Mouse (Mus musculus) forebrain, postnatal 0 days (tissue): Measurements from ENCODE around the gene Ulk4. TPM values are rescaled to one million over a fixed set of nuclear protein-coding genes. Genes with fewer than 3 reads are reported as not detected.
"Not testable (repeated sequence)": the region's sequence is repeated elsewhere in the genome, so short reads cannot be mapped to it uniquely, and the experiment has no call there.

Source experiments
- ATAC-seq: fragments of 200-750 bp; cut with Nextera tagmentation; 2 replicates; pipeline ENCODE4 v1.8.0; 2017; ENCODE audit warnings: mild to moderate bottlenecking, moderate library complexity
- DNase-seq: peaks from one replicate; pipeline ENCODE4 v3.0.0-alpha.2; 2015
- H3K27ac ChIP-seq: fragments of 300-500 bp; sonication (generic); 2 replicates; pipeline ENCODE4 v1.5.1; 2014; ENCODE audit warnings: low read depth, mild to moderate bottlenecking, antibody characterized with exemption, low read length, moderate library complexity, mixed read lengths
- H3K27me3 ChIP-seq: fragments of 300-500 bp; sonication (generic); 2 replicates; pipeline ENCODE4 v1.6.1; 2014; ENCODE audit warnings: mild to moderate bottlenecking, low read length, mixed read lengths; ENCODE audit not compliant: insufficient read depth
- H3K36me3 ChIP-seq: fragments of 300-500 bp; sonication (generic); 2 replicates; pipeline ENCODE4 v1.6.1; 2014; ENCODE audit warnings: mild to moderate bottlenecking, moderate library complexity; ENCODE audit not compliant: insufficient read depth
- H3K4me1 ChIP-seq: fragments of 300-500 bp; sonication (generic); 2 replicates; pipeline ENCODE4 v1.6.1; 2014; ENCODE audit warnings: antibody characterized with exemption; ENCODE audit not compliant: insufficient read depth
- H3K4me2 ChIP-seq: fragments of 300-500 bp; sonication (generic); 2 replicates; pipeline ENCODE4 v1.6.1; 2014; ENCODE audit warnings: low read depth, mild to moderate bottlenecking, moderate library complexity
- H3K4me3 ChIP-seq: fragments of 300-500 bp; sonication (generic); 2 replicates; pipeline ENCODE4 v1.5.1; 2014; ENCODE audit warnings: low read depth, low read length, mixed read lengths
- H3K9ac ChIP-seq: fragments of 300-500 bp; sonication (generic); 2 replicates; pipeline ENCODE4 v1.6.1; 2014; ENCODE audit warnings: mild to moderate bottlenecking
- H3K9me3 ChIP-seq: fragments of 300-500 bp; sonication (generic); 2 replicates; pipeline ENCODE4 v1.6.1; 2016; ENCODE audit warnings: low read length
- CTCF ChIP-seq: sonication (generic); IDR thresholded peaks from 2 replicates; pipeline ENCODE4 v1.5.1; 2016; ENCODE audit warnings: antibody characterized with exemption, control low read depth, low read depth
- WGBS: fragments of 180-500 bp; shearing (Covaris S2); extraction: QIAGEN DNeasy Blood & Tissue Kit; methylation state at CpG from one replicate; pipeline ENCODE4 v1.1.7; 2014; 5-methylcytosine and 5-hydroxymethylcytosine counted together
- polyA plus RNA-seq: library from polyadenylated mRNA; unstranded; fragments of >200 nt; fragmentation: Nextera tagmentation; extraction: Ambion mirVana; gene quantifications from 2 replicates; pipeline ENCODE4 v1.2.1, GENCODE M21; 2015
- total RNA-seq: library from RNA; depleted of rRNA; stranded (reverse); fragments of >200 nt; gene quantifications from 2 replicates; pipeline ENCODE4 v1.2.3, GENCODE M21; 2014

Gene Ulk4
- total and polyA plus RNA-seq, 2 experiments from 2014 or later, result 13.3 to 105 TPM

GRCm38 (mm10) chr9:121241806-121242205, 35.2 kb downstream of the Ulk4 start:
- DNase-seq, result no peak
- no peaks in the 10 kb centered on the region for H3K9me3 ChIP-seq
- WGBS, result 24% methylated on average over 5 of the region's 5 CpGs
- H3K4me1 ChIP-seq, result no peaks in the 10 kb centered on the region
- ATAC-seq, result no peak
- H3K9ac ChIP-seq, result no peak overlapping the region
- no peak for TF ChIP-seq CTCF
- H3K27ac ChIP-seq, result no peak overlapping the region
- no peak overlapping the region for H3K4me2 ChIP-seq
- no peaks in the 10 kb centered on the region for H3K36me3 ChIP-seq
- no peaks in the 10 kb centered on the region for H3K27me3 ChIP-seq
- no peak overlapping the region for H3K4me3 ChIP-seq

DNA sequence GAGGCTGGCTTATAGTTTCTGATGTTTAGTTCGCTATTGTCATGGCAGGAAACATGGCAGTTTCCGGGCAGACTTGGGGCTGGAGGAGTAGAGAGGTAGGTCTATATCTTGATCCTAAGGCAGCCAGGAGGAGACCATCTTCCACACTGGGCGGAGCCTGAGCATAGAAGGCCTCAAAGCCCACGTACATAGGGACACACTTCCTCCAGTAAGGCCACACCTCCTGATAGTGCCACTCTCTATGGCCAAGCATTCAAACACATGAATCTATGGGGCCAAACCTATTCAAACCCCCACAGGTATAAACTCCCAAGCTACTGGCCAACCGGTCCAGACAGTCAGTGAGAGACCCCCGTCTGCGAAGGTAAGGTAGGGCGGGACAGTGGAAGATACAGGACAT, 35.6 kb downstream of the Ulk4 start:
- no peaks in the 10 kb centered on the region for H3K27me3 ChIP-seq
- no peaks in the 10 kb centered on the region for H3K36me3 ChIP-seq
- H3K9me3 ChIP-seq, result no peaks in the 10 kb centered on the region
- no peak overlapping the region for H3K9ac ChIP-seq
- DNase-seq (no peak), ATAC-seq (no peak)
- TF ChIP-seq CTCF, result no peak
- no peak overlapping the region for H3K4me3 ChIP-seq
- H3K27ac ChIP-seq, result no peak overlapping the region
- WGBS, result 79% methylated on average over 8 of the region's 8 CpGs
- H3K4me2 ChIP-seq, result no peak overlapping the region
- no peaks in the 10 kb centered on the region for H3K4me1 ChIP-seq

DNA sequence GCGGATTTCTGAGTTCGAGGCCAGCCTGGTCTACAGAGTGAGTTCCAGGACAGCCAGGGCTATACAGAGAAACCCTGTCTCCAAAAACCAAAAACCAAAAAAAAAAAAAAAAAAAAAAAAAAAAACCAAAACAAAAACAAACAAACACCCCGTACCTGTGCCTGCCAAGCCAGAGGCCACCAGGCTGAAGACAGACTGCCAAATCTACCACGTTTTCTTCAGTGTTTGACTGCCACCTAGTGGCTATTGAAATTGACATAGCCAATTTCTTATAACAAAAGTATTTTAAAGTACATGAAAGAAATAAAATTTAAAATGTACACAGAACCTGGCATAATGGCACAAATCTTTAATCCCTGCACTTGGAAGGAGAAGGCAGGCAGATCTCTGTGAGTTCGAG, 36.8 kb downstream of the Ulk4 start:
- not testable (repeated sequence) for H3K36me3 ChIP-seq, H3K27ac ChIP-seq, H3K9ac ChIP-seq, H3K4me2 ChIP-seq, H3K4me3 ChIP-seq, H3K4me1 ChIP-seq, H3K27me3 ChIP-seq, H3K9me3 ChIP-seq
- peak; percentile 74 for TF ChIP-seq CTCF
- ATAC-seq, result peak; percentile 54; the same call in 1 of the 2 replicates
- WGBS, result 41% methylated on average over 5 of the region's 5 CpGs
- DNase-seq, result peak; percentile 87

- Histone ChIP-seq H3K4me2 (no peak overlapping the region), H3K9me3 (no peaks in the 10 kb centered on the region), H3K9ac (no peak overlapping the region), H3K36me3 (no peaks in the 10 kb centered on the region), H3K4me3 (no peak overlapping the region), H3K4me1 (no peaks in the 10 kb centered on the region), H3K27ac (no peak overlapping the region), H3K27me3 (no peaks in the 10 kb centered on the region)
- no peak for TF ChIP-seq CTCF
- WGBS, result 84% methylated on average over 6 of the region's 6 CpGs
- DNase-seq (no peak), ATAC-seq (no peak)
These were observed 37.4 kb downstream of the Ulk4 start for GRCm38 (mm10) chr9:121239571-121239970.

GRCm38 (mm10) chr9:121218636-121219035, 58.4 kb downstream of the Ulk4 start:
- no peaks in the 10 kb centered on the region for H3K27me3 ChIP-seq
- no peak overlapping the region for H3K27ac ChIP-seq
- H3K9me3 ChIP-seq, result no peaks in the 10 kb centered on the region
- DNase-seq (no peak), ATAC-seq (no peak)
- no peak overlapping the region for H3K4me3 ChIP-seq
- no peaks in the 10 kb centered on the region for H3K36me3 ChIP-seq
- H3K4me1 ChIP-seq, result no peaks in the 10 kb centered on the region
- no peak overlapping the region for H3K9ac ChIP-seq
- 80% methylated on average over 11 of the region's 11 CpGs for WGBS
- no peak overlapping the region for H3K4me2 ChIP-seq
- TF ChIP-seq CTCF, result no peak

DNA sequence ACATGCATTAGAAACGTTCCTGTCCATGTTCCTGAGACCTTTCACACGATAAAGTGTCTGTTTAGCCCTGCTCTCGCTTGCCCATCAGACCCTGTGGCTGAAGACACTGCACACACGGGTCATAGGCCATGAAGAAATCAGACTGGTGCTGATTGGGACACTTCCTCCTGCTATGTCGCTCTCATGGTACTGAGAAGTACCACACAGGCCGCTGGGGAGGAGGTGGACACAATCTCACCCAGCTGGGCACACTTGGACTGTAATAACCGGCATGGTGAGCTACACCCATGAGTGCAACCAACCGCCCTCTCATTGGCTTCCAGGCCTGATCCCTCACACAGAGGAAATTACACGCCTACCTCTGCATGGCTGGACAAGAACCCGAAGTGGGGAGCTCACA, 58.8 kb downstream of the Ulk4 start:
- Histone ChIP-seq H3K4me1 (no peaks in the 10 kb centered on the region), H3K27me3 (no peaks in the 10 kb centered on the region), H3K4me2 (no peak overlapping the region), H3K36me3 (no peaks in the 10 kb centered on the region), H3K4me3 (no peak overlapping the region), H3K9me3 (no peaks in the 10 kb centered on the region), H3K27ac (no peak overlapping the region), H3K9ac (no peak overlapping the region)
- DNase-seq (no peak), ATAC-seq (no peak)
- no peak for TF ChIP-seq CTCF
- 86% methylated on average over 10 of the region's 10 CpGs for WGBS

GRCm38 (mm10) chr9:121217742-121218141, 59.3 kb downstream of the Ulk4 start:
- Histone ChIP-seq H3K9ac (no peak overlapping the region), H3K4me3 (no peak overlapping the region), H3K9me3 (no peaks in the 10 kb centered on the region), H3K27me3 (no peaks in the 10 kb centered on the region), H3K36me3 (no peaks in the 10 kb centered on the region), H3K27ac (no peak overlapping the region), H3K4me1 (no peaks in the 10 kb centered on the region), H3K4me2 (no peak overlapping the region)
- WGBS, result 87% methylated on average over 10 of the region's 10 CpGs
- DNase-seq (no peak), ATAC-seq (no peak)
- TF ChIP-seq CTCF, result no peak
